Comparison of ENCODE assay signal across 14 mouse cellular contexts in the genomic region with DNA sequence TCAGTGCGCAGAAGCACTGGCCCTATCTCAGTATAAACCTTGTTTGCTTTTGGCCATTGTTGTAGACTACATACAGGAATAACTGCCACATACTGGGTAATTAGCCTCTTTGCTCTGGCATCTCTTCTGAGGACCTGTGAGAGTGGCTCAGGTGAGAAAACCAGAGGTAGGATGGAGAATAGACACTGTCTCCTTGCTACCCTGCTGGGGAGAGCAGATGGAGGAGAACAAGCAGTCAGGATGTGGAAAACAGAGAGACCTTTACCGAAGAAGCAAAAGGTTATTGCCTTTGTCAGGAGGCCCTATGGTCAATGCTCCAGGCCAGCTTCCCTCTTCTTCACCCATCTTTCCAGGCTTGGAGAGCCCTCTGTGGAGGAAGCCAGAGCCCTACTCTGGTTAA.
DNase-seq lines count a peak whose midpoint lies in the region; ATAC-seq lines count a peak whose summit lies in the region.
"Had no signal": no experiment of that assay in that cellular context is flagged by ENCODE, and none has a peak within 500 bp of the region (broad histone marks: within the 10 kb centered on the region; RNA-seq: fewer than 3 reads in every experiment).

No protein-coding gene starts in this region.

- no peak for ATAC-seq in hindbrain, embryonic 14.5 days (ENCODE audit: low FRiP score)
- no peak for ATAC-seq in neural tube, embryonic 12.5 days (ENCODE audit: low FRiP score, low read depth)
- no peak for ATAC-seq in neural tube, embryonic 15.5 days (ENCODE audit: low FRiP score)
- no peak for ATAC-seq in forebrain, embryonic 16.5 days
- ATAC-seq in midbrain, embryonic 16.5 days, result no peak

- no peak overlapping the region for H3K4me3 ChIP-seq in hindbrain, embryonic 10.5 days
- no peak overlapping the region for H3K4me3 ChIP-seq in hindbrain, embryonic 14.5 days (replicated peaks; ENCODE audit: low read length)
- H3K4me3 ChIP-seq in neural tube, embryonic 12.5 days, result no peak overlapping the region
- no peak overlapping the region for H3K4me3 ChIP-seq in neural tube, embryonic 15.5 days (replicated peaks)
- H3K4me3 ChIP-seq in forebrain, embryonic 16.5 days (replicated peaks; ENCODE audit: low read length), result no peak overlapping the region
- H3K4me3 ChIP-seq in midbrain, embryonic 16.5 days (ENCODE audit: low read depth, low read length), result no peak overlapping the region
- H3K4me3 ChIP-seq: erythroblast, embryonic 14.5 days had no signal

- H3K9me3 ChIP-seq in hindbrain, embryonic 10.5 days, result no peaks in the 10 kb centered on the region
- H3K9me3 ChIP-seq in hindbrain, embryonic 14.5 days (ENCODE audit: control insufficient read depth, low read length), result no peaks in the 10 kb centered on the region
- H3K9me3 ChIP-seq in neural tube, embryonic 12.5 days, result no peaks in the 10 kb centered on the region
- H3K9me3 ChIP-seq in neural tube, embryonic 15.5 days (replicated peaks), result no peaks in the 10 kb centered on the region
- H3K9me3 ChIP-seq in forebrain, embryonic 16.5 days (ENCODE audit: control insufficient read depth, low read length), result no peaks in the 10 kb centered on the region
- no peaks in the 10 kb centered on the region for H3K9me3 ChIP-seq in midbrain, embryonic 16.5 days (replicated peaks; ENCODE audit: control insufficient read depth, low read length, poor library complexity, severe bottlenecking)

- H3K27ac ChIP-seq in hindbrain, embryonic 10.5 days, result peak overlapping the region; percentile 82
- no peak overlapping the region for H3K27ac ChIP-seq in hindbrain, embryonic 14.5 days
- no peak overlapping the region for H3K27ac ChIP-seq in neural tube, embryonic 12.5 days
- no peak overlapping the region for H3K27ac ChIP-seq in neural tube, embryonic 15.5 days (replicated peaks)
- peak overlapping the region; percentile 5; the same call in 1 of the 2 replicates for H3K27ac ChIP-seq in forebrain, embryonic 16.5 days (ENCODE audit: low read length)
- H3K27ac ChIP-seq in midbrain, embryonic 16.5 days (ENCODE audit: low read length), result peak overlapping the region; percentile 8; the same call in 1 of the 2 replicates

- no peak overlapping the region for H3K9ac ChIP-seq in hindbrain, embryonic 14.5 days
- H3K9ac ChIP-seq in neural tube, embryonic 12.5 days, result no peak overlapping the region
- H3K9ac ChIP-seq in neural tube, embryonic 15.5 days (replicated peaks), result no peak overlapping the region
- H3K9ac ChIP-seq in forebrain, embryonic 16.5 days (replicated peaks; ENCODE audit: low read depth, low read length), result no peak overlapping the region
- H3K9ac ChIP-seq in midbrain, embryonic 16.5 days (ENCODE audit: low read depth, low read length), result no peak overlapping the region

- no peaks in the 10 kb centered on the region for H3K36me3 ChIP-seq in hindbrain, embryonic 10.5 days
- H3K36me3 ChIP-seq in hindbrain, embryonic 14.5 days (replicated peaks; ENCODE audit: control insufficient read depth, insufficient read depth), result no peaks in the 10 kb centered on the region
- no peaks in the 10 kb centered on the region for H3K36me3 ChIP-seq in neural tube, embryonic 12.5 days
- H3K36me3 ChIP-seq in neural tube, embryonic 15.5 days, result no peaks in the 10 kb centered on the region
- H3K36me3 ChIP-seq in forebrain, embryonic 16.5 days (ENCODE audit: control insufficient read depth, insufficient read depth), result no peaks in the 10 kb centered on the region
- no peaks in the 10 kb centered on the region for H3K36me3 ChIP-seq in midbrain, embryonic 16.5 days (ENCODE audit: control insufficient read depth, insufficient read depth, low read length)

- 87% methylated on average over 2 of the region's 2 CpGs for WGBS in hindbrain, embryonic 10.5 days
- WGBS in hindbrain, embryonic 14.5 days, result 89% methylated on average over 2 of the region's 2 CpGs
- 73% methylated on average over 2 of the region's 2 CpGs for WGBS in neural tube, embryonic 12.5 days
- 83% methylated on average over 2 of the region's 2 CpGs for WGBS in neural tube, embryonic 15.5 days
- WGBS in forebrain, embryonic 16.5 days, result 75% methylated on average over 2 of the region's 2 CpGs
- WGBS in midbrain, embryonic 16.5 days, result 74% methylated on average over 2 of the region's 2 CpGs

- DNase-seq in hindbrain, embryonic 10.5 days (ENCODE audit: low spot score), result no peak
- DNase-seq in hindbrain, embryonic 14.5 days (ENCODE audit: low spot score), result no peak
- DNase-seq in thymus, postnatal 0 days (ENCODE audit: low spot score), result no peak
- DNase-seq in adrenal gland, postnatal 10 days, result no peak
- DNase-seq: cerebellum, postnatal 36 days; heart, postnatal 4 days; kidney, adult 18-20 months; lung, postnatal 10 days; thymus, postnatal 25 days had no signal

- peaks cover 95% of the 10 kb centered on the region for H3K27me3 ChIP-seq in hindbrain, embryonic 10.5 days (ENCODE audit: insufficient read depth, poor library complexity, severe bottlenecking)
- peaks cover 81% of the 10 kb centered on the region for H3K27me3 ChIP-seq in hindbrain, embryonic 14.5 days (ENCODE audit: control insufficient read depth, insufficient read depth, low read length)
- peaks cover 55% of the 10 kb centered on the region for H3K27me3 ChIP-seq in neural tube, embryonic 12.5 days (replicated peaks)
- H3K27me3 ChIP-seq in neural tube, embryonic 15.5 days (replicated peaks), result peaks cover 52% of the 10 kb centered on the region
- H3K27me3 ChIP-seq in forebrain, embryonic 16.5 days (replicated peaks; ENCODE audit: control insufficient read depth, insufficient read depth, low read length), result no peaks in the 10 kb centered on the region
- H3K27me3 ChIP-seq in midbrain, embryonic 16.5 days (ENCODE audit: control insufficient read depth, insufficient read depth, low read depth, low read length), result peaks cover 15% of the 10 kb centered on the region

- peaks cover 84% of the 10 kb centered on the region for H3K4me1 ChIP-seq in hindbrain, embryonic 10.5 days (replicated peaks)
- H3K4me1 ChIP-seq in hindbrain, embryonic 14.5 days (replicated peaks; ENCODE audit: control insufficient read depth, insufficient read depth, low read length), result peaks cover 18% of the 10 kb centered on the region
- peaks cover 43% of the 10 kb centered on the region for H3K4me1 ChIP-seq in neural tube, embryonic 12.5 days
- peaks cover 15% of the 10 kb centered on the region for H3K4me1 ChIP-seq in neural tube, embryonic 15.5 days
- peaks cover 36% of the 10 kb centered on the region for H3K4me1 ChIP-seq in forebrain, embryonic 16.5 days (replicated peaks; ENCODE audit: control insufficient read depth, insufficient read depth, low read length)
- H3K4me1 ChIP-seq in midbrain, embryonic 16.5 days (ENCODE audit: control insufficient read depth, insufficient read depth, low read length), result peaks cover 16% of the 10 kb centered on the region

- H3K4me2 ChIP-seq in hindbrain, embryonic 14.5 days (replicated peaks), result no peak overlapping the region
- peak overlapping the region; percentile 21; the same call in 1 of the 2 replicates for H3K4me2 ChIP-seq in neural tube, embryonic 12.5 days (replicated peaks)
- H3K4me2 ChIP-seq in neural tube, embryonic 15.5 days, result no peak overlapping the region
- H3K4me2 ChIP-seq in forebrain, embryonic 16.5 days (ENCODE audit: low read length), result no peak overlapping the region
- H3K4me2 ChIP-seq in midbrain, embryonic 16.5 days (ENCODE audit: low read length), result no peak overlapping the region

Comparison
In these comparisons a context has a peak if more than half of its experiments do, and no peak if none do; other contexts are left out.
1. H3K27ac ChIP-seq: peak in hindbrain, embryonic 10.5 days (single experiment), forebrain, embryonic 16.5 days (single experiment) and midbrain, embryonic 16.5 days (single experiment); none in hindbrain, embryonic 14.5 days (single experiment), neural tube, embryonic 12.5 days (single experiment) and neural tube, embryonic 15.5 days (single experiment).